Mouse (Mus musculus): ENCODE measurements at regions not wholly inside any gene's neighbourhood (a gene's known extent, or its start where the extent isn't known, plus 50 kb on each side); places are given as distances from the start of the nearest gene placed in this dataset.

- 68% methylated on average over 4 of the region's 4 CpGs for WGBS
- TF ChIP-seq POLR2A (IDR thresholded peaks at IDR 0.05; ENCODE audit: low read depth, low read length), result no peak
- no peak for TF ChIP-seq CTCF (conservative IDR thresholded peaks at IDR 0.05; ENCODE audit: insufficient read depth, insufficient read length, low read depth, low read length)
- Histone ChIP-seq H3K4me1 (ENCODE audit: control insufficient read depth, insufficient read depth, low read length) (no peaks in the 10 kb centered on the region), H3K36me3 (ENCODE audit: control insufficient read depth, insufficient read depth, low read length) (no peaks in the 10 kb centered on the region), H3K27me3 (replicated peaks; ENCODE audit: control insufficient read depth, insufficient read depth, low read length) (no peaks in the 10 kb centered on the region), H3K27ac (ENCODE audit: insufficient read depth, low read depth, low read length) (no peak overlapping the region), H3K4me3 (ENCODE audit: insufficient read depth, low read depth, low read length) (no peak overlapping the region)
- peak; percentile 3 for DNase-seq
Measured at GRCm38 (mm10) chr3:60826759-60827158, 175.8 kb upstream of the P2ry1 start.

- H3K27ac ChIP-seq (ENCODE audit: insufficient read depth, low read depth, low read length), result no peak overlapping the region
- no peak overlapping the region for H3K4me3 ChIP-seq (ENCODE audit: insufficient read depth, low read depth, low read length)
- 89% methylated on average over 4 of the region's 4 CpGs for WGBS
- H3K36me3 ChIP-seq (ENCODE audit: control insufficient read depth, insufficient read depth, low read length), result no peaks in the 10 kb centered on the region
- DNase-seq, result no peak
- no peaks in the 10 kb centered on the region for H3K27me3 ChIP-seq (replicated peaks; ENCODE audit: control insufficient read depth, insufficient read depth, low read length)
- no peak for TF ChIP-seq POLR2A (IDR thresholded peaks at IDR 0.05; ENCODE audit: low read depth, low read length)
- TF ChIP-seq CTCF (conservative IDR thresholded peaks at IDR 0.05; ENCODE audit: insufficient read depth, insufficient read length, low read depth, low read length), result no peak
- no peaks in the 10 kb centered on the region for H3K4me1 ChIP-seq (ENCODE audit: control insufficient read depth, insufficient read depth, low read length)
Measured at GRCm38 (mm10) chr3:60832385-60832784, 170.2 kb upstream of the P2ry1 start.

- H3K27ac ChIP-seq (ENCODE audit: insufficient read depth, low read depth, low read length), result no peak overlapping the region
- TF ChIP-seq POLR2A (IDR thresholded peaks at IDR 0.05; ENCODE audit: low read depth, low read length) (no peak), CTCF (conservative IDR thresholded peaks at IDR 0.05; ENCODE audit: insufficient read depth, insufficient read length, low read depth, low read length) (no peak)
- H3K4me1 ChIP-seq (ENCODE audit: control insufficient read depth, insufficient read depth, low read length), result no peaks in the 10 kb centered on the region
- H3K36me3 ChIP-seq (ENCODE audit: control insufficient read depth, insufficient read depth, low read length), result no peaks in the 10 kb centered on the region
- no peak for DNase-seq
- 96% methylated on average over 1 of the region's 1 CpGs for WGBS
- no peaks in the 10 kb centered on the region for H3K27me3 ChIP-seq (replicated peaks; ENCODE audit: control insufficient read depth, insufficient read depth, low read length)
- H3K4me3 ChIP-seq (ENCODE audit: insufficient read depth, low read depth, low read length), result no peak overlapping the region
Measured at GRCm38 (mm10) chr3:60841895-60842294, 160.7 kb upstream of the P2ry1 start.

GRCm38 (mm10) chr3:60845293-60845692 lies 157.3 kb upstream of the P2ry1 start:
- Histone ChIP-seq H3K27ac (ENCODE audit: insufficient read depth, low read depth, low read length) (no peak overlapping the region), H3K36me3 (ENCODE audit: control insufficient read depth, insufficient read depth, low read length) (no peaks in the 10 kb centered on the region), H3K4me3 (ENCODE audit: insufficient read depth, low read depth, low read length) (no peak overlapping the region), H3K27me3 (replicated peaks; ENCODE audit: control insufficient read depth, insufficient read depth, low read length) (no peaks in the 10 kb centered on the region), H3K4me1 (ENCODE audit: control insufficient read depth, insufficient read depth, low read length) (no peaks in the 10 kb centered on the region)
- WGBS, result 37% methylated on average over 2 of the region's 2 CpGs
- no peak for TF ChIP-seq CTCF (conservative IDR thresholded peaks at IDR 0.05; ENCODE audit: insufficient read depth, insufficient read length, low read depth, low read length)
- no peak for TF ChIP-seq POLR2A (IDR thresholded peaks at IDR 0.05; ENCODE audit: low read depth, low read length)
- no peak for DNase-seq

GRCm38 (mm10) chr3:60848437-60848836 lies 154.2 kb upstream of the P2ry1 start:
- no peak overlapping the region for H3K4me3 ChIP-seq (ENCODE audit: insufficient read depth, low read depth, low read length)
- no peaks in the 10 kb centered on the region for H3K36me3 ChIP-seq (ENCODE audit: control insufficient read depth, insufficient read depth, low read length)
- H3K4me1 ChIP-seq (ENCODE audit: control insufficient read depth, insufficient read depth, low read length), result no peaks in the 10 kb centered on the region
- TF ChIP-seq CTCF (conservative IDR thresholded peaks at IDR 0.05; ENCODE audit: insufficient read depth, insufficient read length, low read depth, low read length) (no peak), POLR2A (IDR thresholded peaks at IDR 0.05; ENCODE audit: low read depth, low read length) (no peak)
- 93% methylated on average over 2 of the region's 2 CpGs for WGBS
- no peaks in the 10 kb centered on the region for H3K27me3 ChIP-seq (replicated peaks; ENCODE audit: control insufficient read depth, insufficient read depth, low read length)
- no peak for DNase-seq
- H3K27ac ChIP-seq (ENCODE audit: insufficient read depth, low read depth, low read length), result no peak overlapping the region

GRCm38 (mm10) chr3:60853773-60854172 lies 148.8 kb upstream of the P2ry1 start:
- no peak for TF ChIP-seq CTCF (conservative IDR thresholded peaks at IDR 0.05; ENCODE audit: insufficient read depth, insufficient read length, low read depth, low read length)
- no peak overlapping the region for H3K4me3 ChIP-seq (ENCODE audit: insufficient read depth, low read depth, low read length)
- H3K27ac ChIP-seq (ENCODE audit: insufficient read depth, low read depth, low read length), result no peak overlapping the region
- no peak for DNase-seq
- H3K36me3 ChIP-seq (ENCODE audit: control insufficient read depth, insufficient read depth, low read length), result no peaks in the 10 kb centered on the region
- H3K27me3 ChIP-seq (replicated peaks; ENCODE audit: control insufficient read depth, insufficient read depth, low read length), result no peaks in the 10 kb centered on the region
- H3K4me1 ChIP-seq (ENCODE audit: control insufficient read depth, insufficient read depth, low read length), result no peaks in the 10 kb centered on the region
- WGBS, result 28% methylated on average over 5 of the region's 5 CpGs

- H3K27ac ChIP-seq (ENCODE audit: insufficient read depth, low read depth, low read length), result no peak overlapping the region
- 63% methylated on average over 2 of the region's 2 CpGs for WGBS
- no peaks in the 10 kb centered on the region for H3K36me3 ChIP-seq (ENCODE audit: control insufficient read depth, insufficient read depth, low read length)
- H3K4me1 ChIP-seq (ENCODE audit: control insufficient read depth, insufficient read depth, low read length), result no peaks in the 10 kb centered on the region
- no peak overlapping the region for H3K4me3 ChIP-seq (ENCODE audit: insufficient read depth, low read depth, low read length)
- TF ChIP-seq CTCF (conservative IDR thresholded peaks at IDR 0.05; ENCODE audit: insufficient read depth, insufficient read length, low read depth, low read length) (no peak), POLR2A (IDR thresholded peaks at IDR 0.05; ENCODE audit: low read depth, low read length) (no peak)
- no peaks in the 10 kb centered on the region for H3K27me3 ChIP-seq (replicated peaks; ENCODE audit: control insufficient read depth, insufficient read depth, low read length)
- no peak for DNase-seq
Measured at GRCm38 (mm10) chr3:60855734-60856133, 146.9 kb upstream of the P2ry1 start.

Data from kidney, adult 2 months (tissue).